Mouse (Mus musculus) ES-CJ7 (cell line): Measurements from ENCODE around the gene Gstz1.
A peak's percentile ranks its signal among the peaks of the same experiment; 100 is the strongest.
"Not testable (repeated sequence)": the region's sequence is repeated elsewhere in the genome, so short reads cannot be mapped to it uniquely, and the experiment has no call there.

Source experiments
- DNase-seq: peaks from one replicate; pipeline ENCODE4 v3.0.0; 2011; ENCODE audit warnings: low read depth, low spot score

Gstz1 gene

GRCm38 (mm10) chr12:87146966-87147365, at the start of gene Gstz1:
Gstz1 (plus strand) TSS chr12:87147165.
- DNase-seq = peak; percentile 90

GRCm38 (mm10) chr12:87100331-87100730, 46.6 kb upstream of the Gstz1 start:
- DNase-seq = no peak

GRCm38 (mm10) chr12:87102165-87102631, 44.8 kb upstream of the Gstz1 start, which contains the start of gene Ngb:
Ngb (minus strand) TSS chr12:87102539.
- DNase-seq = peak; percentile 11

- no peak for DNase-seq
Observed at GRCm38 (mm10) chr12:87103471-87103870, 43.5 kb upstream of the Gstz1 start.

GRCm38 (mm10) chr12:87104796-87105195, 42.2 kb upstream of the Gstz1 start:
- DNase-seq = no peak

- DNase-seq = no peak
Observed at GRCm38 (mm10) chr12:87107357-87107977, 39.5 kb upstream of the Gstz1 start.

GRCm38 (mm10) chr12:87121918-87122589, 24.9 kb upstream of the Gstz1 start:
- no peak for DNase-seq

GRCm38 (mm10) chr12:87127256-87127655, 19.7 kb upstream of the Gstz1 start:
- DNase-seq = no peak

GRCm38 (mm10) chr12:87130224-87130623, 16.7 kb upstream of the Gstz1 start:
- DNase-seq = no peak

GRCm38 (mm10) chr12:87131181-87131580, 15.8 kb upstream of the Gstz1 start:
- no peak for DNase-seq

GRCm38 (mm10) chr12:87131619-87132018, 15.3 kb upstream of the Gstz1 start:
- peak; percentile 44 for DNase-seq

- DNase-seq = no peak
Observed at GRCm38 (mm10) chr12:87132210-87132609, 14.8 kb upstream of the Gstz1 start.

- DNase-seq = no peak
Observed at GRCm38 (mm10) chr12:87132784-87133183, 14.2 kb upstream of the Gstz1 start.

GRCm38 (mm10) chr12:87137439-87138341, 9.3 kb upstream of the Gstz1 start:
- no peak for DNase-seq

GRCm38 (mm10) chr12:87138342-87138701, 8.6 kb upstream of the Gstz1 start:
- DNase-seq = no peak

GRCm38 (mm10) chr12:87138768-87139167, 8.2 kb upstream of the Gstz1 start:
- DNase-seq = no peak

GRCm38 (mm10) chr12:87142156-87142555, 4.8 kb upstream of the Gstz1 start:
- DNase-seq = no peak

GRCm38 (mm10) chr12:87147395-87148089, 577 bp downstream of the Gstz1 start, which contains the start of gene Pomt2:
Pomt2 (minus strand) TSS chr12:87147968.
- DNase-seq = peak; percentile 97

GRCm38 (mm10) chr12:87148136-87148535, 1.2 kb downstream of the Gstz1 start:
- DNase-seq = peak; percentile 12

- peak; percentile 36 for DNase-seq
Observed at GRCm38 (mm10) chr12:87149471-87149870, 2.5 kb downstream of the Gstz1 start.

GRCm38 (mm10) chr12:87154448-87154847, 7.5 kb downstream of the Gstz1 start:
- DNase-seq = not testable (repeated sequence)
